Mouse (Mus musculus): ENCODE results near the gene Ap2a2. TPM values are rescaled to one million over a fixed set of nuclear protein-coding genes. Genes with fewer than 3 reads are reported as not detected.

Gene Ap2a2
- total RNA-seq, 2 experiments from 2014 or later, result 32.0 to 35.5 TPM

GRCm38 (mm10) chr7:141558329-141558776, 3.6 kb upstream of the Ap2a2 start:
- peak; percentile 64 for ATAC-seq (replicated peaks; ENCODE audit: low FRiP score, low TSS enrichment, poor library complexity, severe bottlenecking)

GRCm38 (mm10) chr7:141558946-141559345, 3.0 kb upstream of the Ap2a2 start:
- peak; percentile 71 for ATAC-seq (replicated peaks; ENCODE audit: low FRiP score, low TSS enrichment, poor library complexity, severe bottlenecking)

GRCm38 (mm10) chr7:141559726-141560325, 2.1 kb upstream of the Ap2a2 start:
- ATAC-seq (replicated peaks; ENCODE audit: low FRiP score, low TSS enrichment, poor library complexity, severe bottlenecking), result no peak

- no peak for ATAC-seq (replicated peaks; ENCODE audit: low FRiP score, low TSS enrichment, poor library complexity, severe bottlenecking)
Measured at GRCm38 (mm10) chr7:141560471-141560870, 1.5 kb upstream of the Ap2a2 start.

GRCm38 (mm10) chr7:141562421-141562851, 463 bp downstream of the Ap2a2 start:
- no peak for ATAC-seq (replicated peaks; ENCODE audit: low FRiP score, low TSS enrichment, poor library complexity, severe bottlenecking)

- ATAC-seq (replicated peaks; ENCODE audit: low FRiP score, low TSS enrichment, poor library complexity, severe bottlenecking), result no peak
Measured at GRCm38 (mm10) chr7:141562852-141563427, 967 bp downstream of the Ap2a2 start.

- ATAC-seq (replicated peaks; ENCODE audit: low FRiP score, low TSS enrichment, poor library complexity, severe bottlenecking), result no peak
Measured at GRCm38 (mm10) chr7:141564561-141564960, 2.6 kb downstream of the Ap2a2 start.

- ATAC-seq (replicated peaks; ENCODE audit: low FRiP score, low TSS enrichment, poor library complexity, severe bottlenecking), result no peak
Measured at GRCm38 (mm10) chr7:141566587-141566986, 4.6 kb downstream of the Ap2a2 start.

GRCm38 (mm10) chr7:141569283-141569803, 7.4 kb downstream of the Ap2a2 start:
- no peak for ATAC-seq (replicated peaks; ENCODE audit: low FRiP score, low TSS enrichment, poor library complexity, severe bottlenecking)

- no peak for ATAC-seq (replicated peaks; ENCODE audit: low FRiP score, low TSS enrichment, poor library complexity, severe bottlenecking)
Measured at GRCm38 (mm10) chr7:141569916-141570315, 7.9 kb downstream of the Ap2a2 start.

GRCm38 (mm10) chr7:141570625-141571295, 8.8 kb downstream of the Ap2a2 start:
- ATAC-seq (replicated peaks; ENCODE audit: low FRiP score, low TSS enrichment, poor library complexity, severe bottlenecking), result no peak

- ATAC-seq (replicated peaks; ENCODE audit: low FRiP score, low TSS enrichment, poor library complexity, severe bottlenecking), result 0 out of 2 replicates have a peak, but pooled peaks have one; percentile 22
Measured at GRCm38 (mm10) chr7:141574041-141574440, 12.1 kb downstream of the Ap2a2 start.

- ATAC-seq (replicated peaks; ENCODE audit: low FRiP score, low TSS enrichment, poor library complexity, severe bottlenecking), result no peak
Measured at GRCm38 (mm10) chr7:141575481-141575880, 13.5 kb downstream of the Ap2a2 start.

GRCm38 (mm10) chr7:141577801-141578200, 15.8 kb downstream of the Ap2a2 start:
- ATAC-seq (replicated peaks; ENCODE audit: low FRiP score, low TSS enrichment, poor library complexity, severe bottlenecking), result no peak

- ATAC-seq (replicated peaks; ENCODE audit: low FRiP score, low TSS enrichment, poor library complexity, severe bottlenecking), result no peak
Measured at GRCm38 (mm10) chr7:141578511-141578910, 16.5 kb downstream of the Ap2a2 start.

GRCm38 (mm10) chr7:141578943-141579342, 17.0 kb downstream of the Ap2a2 start:
- peak; percentile 71 for ATAC-seq (replicated peaks; ENCODE audit: low FRiP score, low TSS enrichment, poor library complexity, severe bottlenecking)

GRCm38 (mm10) chr7:141581323-141581722, 19.4 kb downstream of the Ap2a2 start:
- ATAC-seq (replicated peaks; ENCODE audit: low FRiP score, low TSS enrichment, poor library complexity, severe bottlenecking), result no peak

GRCm38 (mm10) chr7:141584048-141584841, 22.3 kb downstream of the Ap2a2 start:
- no peak for ATAC-seq (replicated peaks; ENCODE audit: low FRiP score, low TSS enrichment, poor library complexity, severe bottlenecking)

- ATAC-seq (replicated peaks; ENCODE audit: low FRiP score, low TSS enrichment, poor library complexity, severe bottlenecking), result peak; percentile 95
Measured at GRCm38 (mm10) chr7:141585288-141585687, 23.3 kb downstream of the Ap2a2 start.

- ATAC-seq (replicated peaks; ENCODE audit: low FRiP score, low TSS enrichment, poor library complexity, severe bottlenecking), result peak; percentile 29
Measured at GRCm38 (mm10) chr7:141585881-141586280, 23.9 kb downstream of the Ap2a2 start.

All from megakaryocyte-erythroid progenitor cell, adult 5-6 weeks (primary cell).